Mouse (Mus musculus) stomach, embryonic 16.5 days (tissue): Measurements from ENCODE around the gene Psmd2. TPM values are rescaled to one million over a fixed set of nuclear protein-coding genes. Genes with fewer than 3 reads are reported as not detected.

ENCODE experiments used
- ATAC-seq: fragments of 200-750 bp; cut with Nextera tagmentation; 2 replicates; pipeline ENCODE4 v1.8.0; 2017; ENCODE audit warnings: moderate number of reproducible peaks, moderate TSS enrichment; ENCODE audit not compliant: insufficient read depth, low FRiP score
- H3K27ac ChIP-seq: fragments of 300-500 bp; sonication (generic); 2 replicates; pipeline ENCODE4 v1.5.1; 2014; ENCODE audit warnings: low read length
- H3K27me3 ChIP-seq: fragments of 300-500 bp; sonication (generic); 2 replicates; pipeline ENCODE4 v1.6.1; 2014; ENCODE audit warnings: low read length, control low read depth, mixed read lengths; ENCODE audit not compliant: control insufficient read depth, insufficient read depth
- H3K36me3 ChIP-seq: fragments of 300-500 bp; sonication (generic); 2 replicates; pipeline ENCODE4 v1.6.1; 2014; ENCODE audit warnings: low read length; ENCODE audit not compliant: control insufficient read depth, insufficient read depth
- H3K4me1 ChIP-seq: fragments of 300-500 bp; sonication (generic); 2 replicates; pipeline ENCODE4 v1.6.1; 2014; ENCODE audit warnings: low read length, control low read depth, mixed read lengths; ENCODE audit not compliant: control insufficient read depth, insufficient read depth
- H3K4me2 ChIP-seq: fragments of 300-500 bp; sonication (generic); 2 replicates; pipeline ENCODE4 v1.6.1; 2014; ENCODE audit warnings: low read depth, low read length, mixed read lengths
- H3K4me3 ChIP-seq: fragments of 300-500 bp; sonication (generic); replicated peaks from 2 replicates; pipeline ENCODE4 v1.5.1; 2014; ENCODE audit warnings: mild to moderate bottlenecking, low read length
- H3K9ac ChIP-seq: fragments of 300-500 bp; sonication (generic); 2 replicates; pipeline ENCODE4 v1.6.1; 2014; ENCODE audit warnings: low read length
- H3K9me3 ChIP-seq: fragments of 300-500 bp; sonication (generic); replicated peaks from 2 replicates; pipeline ENCODE4 v1.6.1; 2016; ENCODE audit warnings: low read length, control low read depth; ENCODE audit not compliant: control insufficient read depth
- WGBS: fragments of 180-500 bp; shearing (Covaris S2); extraction: QIAGEN DNeasy Blood & Tissue Kit; methylation state at CpG from one replicate; pipeline ENCODE4 v1.1.7; 2014; 5-methylcytosine and 5-hydroxymethylcytosine counted together
- microRNA counts: library from miRNA; unstranded; fragments of <30 nt; microRNA quantifications from one replicate; lab custom pipeline; 2016
- microRNA-seq: library from miRNA; unstranded; fragments of <30 nt; microRNA quantifications from one replicate; pipeline ENCODE4, GENCODE M21; 2016
- polyA plus RNA-seq: library from polyadenylated mRNA; unstranded; fragments of >200 nt; fragmentation: Nextera tagmentation; extraction: Ambion mirVana; gene quantifications from 2 replicates; pipeline ENCODE4 v1.2.1, GENCODE M21; 2015

Psmd2 gene
- polyA plus RNA-seq, 1 experiment from 2014 or later, result 291 TPM

GRCm38 (mm10) chr16:20712190-20712589 lies 60.7 kb downstream of the Psmd2 start:
- Histone ChIP-seq H3K36me3 (no peaks in the 10 kb centered on the region), H3K9me3 (no peaks in the 10 kb centered on the region), H3K9ac (no peak overlapping the region), H3K4me2 (no peak overlapping the region), H3K4me3 (no peak overlapping the region), H3K27ac (no peak overlapping the region), H3K27me3 (no peaks in the 10 kb centered on the region), H3K4me1 (peaks cover 22% of the 10 kb centered on the region)
- 82% methylated on average over 9 of the region's 9 CpGs for WGBS
- ATAC-seq, result no peak

- no peak overlapping the region for H3K9ac ChIP-seq
- no peak overlapping the region for H3K4me3 ChIP-seq
- no peaks in the 10 kb centered on the region for H3K27me3 ChIP-seq
- no peak overlapping the region for H3K27ac ChIP-seq
- H3K36me3 ChIP-seq, result no peaks in the 10 kb centered on the region
- no peaks in the 10 kb centered on the region for H3K9me3 ChIP-seq
- 74% methylated on average over 7 of the region's 7 CpGs for WGBS
- no peak for ATAC-seq
- H3K4me1 ChIP-seq, result peaks cover 22% of the 10 kb centered on the region
- H3K4me2 ChIP-seq, result no peak overlapping the region
These were observed 61.4 kb downstream of the Psmd2 start for GRCm38 (mm10) chr16:20712889-20713288.

MicroRNAs within 50 kb of the gene (microRNA counts, 519-probe panel; counts per million panel counts)
- 2,457 counts per million, percentile 52 among the panel's probes with 10 or more counts for microRNA mmu-miR-1224 (lab: Ali Mortazavi, UCI)

Small RNAs within 50 kb of the gene (microRNA-seq; reads per million reads assigned to microRNA genes)
- gene Mir1224, result 8.6 reads per million, percentile 30 among the genes with 10 or more reads in this experiment

Other genes starting within 250 kb of the Psmd2 start
- gene Abcc5, start 225.3 kb upstream of the Psmd2 start, polyA plus RNA-seq, result 59.9 and 60.2 TPM in 2 replicates
- gene Eif2b5, start 152.8 kb upstream of the Psmd2 start, polyA plus RNA-seq, result 93.0 and 94.7 TPM in 2 replicates
- gene Dvl3, start 134.7 kb upstream of the Psmd2 start, polyA plus RNA-seq, result 17.4 and 17.6 TPM in 2 replicates
- gene Ap2m1, start 116.2 kb upstream of the Psmd2 start, polyA plus RNA-seq, result 565 and 588 TPM in 2 replicates
- 55.0 and 63.1 TPM in 2 replicates for gene Abcf3, start 103.1 kb upstream of the Psmd2 start, polyA plus RNA-seq
- gene Vwa5b2, start 62.2 kb upstream of the Psmd2 start, polyA plus RNA-seq, result 3.8 and 4.2 TPM in 2 replicates
- 26.0 and 30.7 TPM in 2 replicates for gene Eef1akmt4, start 40.1 kb upstream of the Psmd2 start, polyA plus RNA-seq
- 0.14 TPM in 1 of 2 replicates, not detected in the other for gene Gm49333, start 40.0 kb upstream of the Psmd2 start, polyA plus RNA-seq
- 34.0 and 38.2 TPM in 2 replicates for gene Alg3, start 39.9 kb upstream of the Psmd2 start, polyA plus RNA-seq
- gene Camk2n2, start 30.4 kb upstream of the Psmd2 start, polyA plus RNA-seq, result 0.40 and 0.64 TPM in 2 replicates
- 2.4 and 2.6 TPM in 2 replicates for gene Ece2, start 21.8 kb upstream of the Psmd2 start, polyA plus RNA-seq
- 144 and 155 TPM in 2 replicates for gene Eif4g1, start 16.7 kb downstream of the Psmd2 start, polyA plus RNA-seq
- 9.7 and 10.3 TPM in 2 replicates for gene Fam131a, start 41.6 kb downstream of the Psmd2 start, polyA plus RNA-seq
- gene Polr2h, start 66.0 kb downstream of the Psmd2 start, polyA plus RNA-seq, result 75.2 and 84.9 TPM in 2 replicates
- 11.6 and 12.9 TPM in 2 replicates for gene Clcn2, start 66.1 kb downstream of the Psmd2 start, polyA plus RNA-seq
- gene Chrd, start 81.5 kb downstream of the Psmd2 start, polyA plus RNA-seq, result 5.2 and 5.6 TPM in 2 replicates
- 1.0 and 1.3 TPM in 2 replicates for gene Thpo, start 82.9 kb downstream of the Psmd2 start, polyA plus RNA-seq